Mouse (Mus musculus): ENCODE measurements around the gene Ttc16. TPM values are rescaled to one million over a fixed set of nuclear protein-coding genes. Genes with fewer than 3 reads are reported as not detected.

Gene Ttc16
- polyA plus RNA-seq, 1 experiment, result 0.14 TPM

DNA sequence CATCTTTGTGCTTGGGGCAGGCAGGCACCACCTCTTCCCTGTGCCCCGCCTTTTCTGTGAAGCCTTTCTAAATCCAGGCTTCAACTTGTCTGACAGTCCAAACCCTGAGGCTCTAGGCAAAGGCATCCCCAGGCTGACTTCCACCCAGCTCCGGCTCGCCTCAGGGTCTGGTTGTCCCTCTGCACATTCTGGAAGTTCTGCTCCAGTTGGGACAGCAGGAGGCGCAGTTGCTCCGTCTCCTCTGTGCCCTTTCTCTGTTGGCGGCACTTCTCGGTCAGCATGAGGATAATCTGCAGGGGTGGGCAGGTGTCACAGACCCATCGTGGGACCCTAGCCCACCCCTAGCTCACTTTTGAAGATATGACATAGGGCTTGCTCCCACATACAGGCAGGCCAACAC lies 3.7 kb upstream of the Ttc16 start:
- TF ChIP-seq CEBPB (IDR thresholded peaks at IDR 0.05; ENCODE audit: low read depth) (no peak), USF1 (IDR thresholded peaks at IDR 0.05; ENCODE audit: low read depth) (no peak), FOSL1 (IDR thresholded peaks at IDR 0.05; ENCODE audit: insufficient read depth, low read length, poor library complexity, severe bottlenecking) (no peak), CTCF (IDR thresholded peaks at IDR 0.05; ENCODE audit: control insufficient read depth, insufficient read depth, insufficient read length) (peak; percentile 57)
- H3K36me3 ChIP-seq (ENCODE audit: control insufficient read depth, insufficient read depth), result peaks cover 24% of the 10 kb centered on the region
- H3ac ChIP-seq (ENCODE audit: control insufficient read depth, insufficient read length, low read depth), result no peak overlapping the region
- peaks cover 13% of the 10 kb centered on the region for H3K79me3 ChIP-seq (ENCODE audit: low read depth)
- no peaks in the 10 kb centered on the region for H3K27me3 ChIP-seq (ENCODE audit: control insufficient read depth, insufficient read depth, insufficient read length)
- no peak overlapping the region for H3K4me3 ChIP-seq (ENCODE audit: insufficient read depth, poor library complexity, severe bottlenecking)
- H3K79me2 ChIP-seq (ENCODE audit: control insufficient read depth, insufficient read depth), result peaks cover 27% of the 10 kb centered on the region

DNA sequence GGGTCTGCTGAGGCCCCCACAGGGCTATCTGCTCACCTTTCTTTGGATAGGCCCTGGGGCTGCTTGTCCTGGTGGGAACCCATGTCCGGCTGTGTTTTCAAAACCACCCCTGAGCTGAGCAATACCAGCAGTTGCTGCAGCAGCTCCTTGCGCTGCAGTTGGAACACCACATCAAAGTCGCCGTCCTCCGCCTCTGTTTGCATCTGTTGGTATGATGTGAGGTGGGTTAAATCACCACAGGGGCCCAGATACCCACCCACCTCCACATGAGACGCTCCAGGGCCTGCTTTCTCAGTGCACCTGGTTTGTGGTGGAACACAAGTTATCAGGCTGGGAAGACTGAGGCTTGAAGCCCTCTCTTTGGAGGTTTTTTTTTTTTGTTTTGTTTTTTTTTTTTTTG lies 2.6 kb upstream of the Ttc16 start:
- peaks cover 13% of the 10 kb centered on the region for H3K79me3 ChIP-seq (ENCODE audit: low read depth)
- TF ChIP-seq USF1 (IDR thresholded peaks at IDR 0.05; ENCODE audit: low read depth), result no peak
- no peak for TF ChIP-seq MYOD1 (IDR thresholded peaks at IDR 0.05; ENCODE audit: control insufficient read depth, insufficient read length, low read depth)
- TF ChIP-seq CTCF (IDR thresholded peaks at IDR 0.05; ENCODE audit: control insufficient read depth, insufficient read depth, insufficient read length), result no peak
- TF ChIP-seq CEBPB (IDR thresholded peaks at IDR 0.05; ENCODE audit: low read depth), result no peak
- TF ChIP-seq MAX (IDR thresholded peaks at IDR 0.05), result no peak
- TF ChIP-seq FOSL1 (IDR thresholded peaks at IDR 0.05; ENCODE audit: insufficient read depth, low read length, poor library complexity, severe bottlenecking), result no peak
- TF ChIP-seq MYOG (IDR thresholded peaks at IDR 0.05; ENCODE audit: control insufficient read depth, extremely low read depth, insufficient read length), result no peak
- H3K27me3 ChIP-seq (ENCODE audit: control insufficient read depth, insufficient read depth, insufficient read length), result no peaks in the 10 kb centered on the region

GRCm38 (mm10) chr2:32776192-32776591 lies 759 bp upstream of the Ttc16 start:
- Histone ChIP-seq H3ac (ENCODE audit: control insufficient read depth, insufficient read length, low read depth) (peak overlapping the region; percentile 92), H3K36me3 (ENCODE audit: control insufficient read depth, insufficient read depth) (peaks cover 24% of the 10 kb centered on the region), H3K79me3 (ENCODE audit: low read depth) (peaks cover 13% of the 10 kb centered on the region), H3K79me2 (ENCODE audit: control insufficient read depth, insufficient read depth) (peaks cover 27% of the 10 kb centered on the region), H3K4me3 (ENCODE audit: insufficient read depth, poor library complexity, severe bottlenecking) (peak overlapping the region; percentile 75), H3K27me3 (ENCODE audit: control insufficient read depth, insufficient read depth, insufficient read length) (no peaks in the 10 kb centered on the region)
- TF ChIP-seq USF1 (IDR thresholded peaks at IDR 0.05; ENCODE audit: low read depth) (peak; percentile 32), CTCF (IDR thresholded peaks at IDR 0.05; ENCODE audit: control insufficient read depth, insufficient read depth, insufficient read length) (no peak), CEBPB (IDR thresholded peaks at IDR 0.05; ENCODE audit: low read depth) (no peak), FOSL1 (IDR thresholded peaks at IDR 0.05; ENCODE audit: insufficient read depth, low read length, poor library complexity, severe bottlenecking) (no peak)

More for the DNA sequence above, 2.6 kb upstream of the Ttc16 start:
- Histone ChIP-seq H3K36me3 (ENCODE audit: control insufficient read depth, insufficient read depth) (peaks cover 24% of the 10 kb centered on the region), H3K4me3 (ENCODE audit: insufficient read depth, poor library complexity, severe bottlenecking) (no peak overlapping the region), H3ac (ENCODE audit: control insufficient read depth, insufficient read length, low read depth) (no peak overlapping the region), H3K79me2 (ENCODE audit: control insufficient read depth, insufficient read depth) (peaks cover 27% of the 10 kb centered on the region)

GRCm38 (mm10) chr2:32772626-32773279 lies 2.7 kb downstream of the Ttc16 start:
- H3K27me3 ChIP-seq (ENCODE audit: control insufficient read depth, insufficient read depth, insufficient read length), result no peaks in the 10 kb centered on the region
- TF ChIP-seq CTCF (IDR thresholded peaks at IDR 0.05; ENCODE audit: control insufficient read depth, insufficient read depth, insufficient read length) (no peak), MYOG (IDR thresholded peaks at IDR 0.05; ENCODE audit: control insufficient read depth, extremely low read depth, insufficient read length) (no peak), CEBPB (IDR thresholded peaks at IDR 0.05; ENCODE audit: low read depth) (no peak), FOSL1 (IDR thresholded peaks at IDR 0.05; ENCODE audit: insufficient read depth, low read length, poor library complexity, severe bottlenecking) (no peak), MYOD1 (IDR thresholded peaks at IDR 0.05; ENCODE audit: control insufficient read depth, insufficient read length, low read depth) (no peak), MAX (IDR thresholded peaks at IDR 0.05) (no peak), USF1 (IDR thresholded peaks at IDR 0.05; ENCODE audit: low read depth) (no peak)
- H3K79me3 ChIP-seq (ENCODE audit: low read depth), result peaks cover 13% of the 10 kb centered on the region
- H3K36me3 ChIP-seq (ENCODE audit: control insufficient read depth, insufficient read depth), result peaks cover 11% of the 10 kb centered on the region
- peaks cover 22% of the 10 kb centered on the region for H3K79me2 ChIP-seq (ENCODE audit: control insufficient read depth, insufficient read depth)
- no peak overlapping the region for H3ac ChIP-seq (ENCODE audit: control insufficient read depth, insufficient read length, low read depth)
- no peak overlapping the region for H3K4me3 ChIP-seq (ENCODE audit: insufficient read depth, poor library complexity, severe bottlenecking)

DNA sequence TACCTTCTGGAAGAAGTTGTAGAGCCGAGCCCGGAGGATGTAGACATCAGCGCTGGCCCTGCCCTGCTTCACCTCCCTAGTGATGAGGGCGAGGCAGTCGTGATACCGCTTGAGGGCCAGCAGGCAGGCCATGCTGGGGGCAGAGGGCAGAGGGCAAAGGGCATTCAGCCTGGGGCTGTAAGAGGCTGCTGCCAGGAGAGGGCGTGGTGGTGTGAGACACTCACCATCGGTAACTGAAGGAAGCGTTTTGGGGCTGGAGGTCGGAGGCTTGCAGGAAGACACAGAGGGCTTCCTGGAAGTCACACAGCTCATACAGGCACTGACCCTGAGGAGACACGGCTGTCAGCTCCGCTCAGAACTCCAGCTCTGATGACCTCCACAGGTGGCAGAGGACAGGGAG lies 3.5 kb downstream of the Ttc16 start:
- H3ac ChIP-seq (ENCODE audit: control insufficient read depth, insufficient read length, low read depth), result no peak overlapping the region
- no peak for TF ChIP-seq MYOG (IDR thresholded peaks at IDR 0.05; ENCODE audit: control insufficient read depth, extremely low read depth, insufficient read length)
- no peak for TF ChIP-seq MAX (IDR thresholded peaks at IDR 0.05)
- TF ChIP-seq MYOD1 (IDR thresholded peaks at IDR 0.05; ENCODE audit: control insufficient read depth, insufficient read length, low read depth), result no peak
- no peak for TF ChIP-seq FOSL1 (IDR thresholded peaks at IDR 0.05; ENCODE audit: insufficient read depth, low read length, poor library complexity, severe bottlenecking)
- no peak for TF ChIP-seq CEBPB (IDR thresholded peaks at IDR 0.05; ENCODE audit: low read depth)
- no peak for TF ChIP-seq USF1 (IDR thresholded peaks at IDR 0.05; ENCODE audit: low read depth)
- no peak for TF ChIP-seq CTCF (IDR thresholded peaks at IDR 0.05; ENCODE audit: control insufficient read depth, insufficient read depth, insufficient read length)
- H3K79me2 ChIP-seq (ENCODE audit: control insufficient read depth, insufficient read depth), result peaks cover 13% of the 10 kb centered on the region
- H3K79me3 ChIP-seq (ENCODE audit: low read depth), result peaks cover 11% of the 10 kb centered on the region
- H3K4me3 ChIP-seq (ENCODE audit: insufficient read depth, poor library complexity, severe bottlenecking), result no peak overlapping the region
- peaks cover 3% of the 10 kb centered on the region for H3K36me3 ChIP-seq (ENCODE audit: control insufficient read depth, insufficient read depth)
- H3K27me3 ChIP-seq (ENCODE audit: control insufficient read depth, insufficient read depth, insufficient read length), result no peaks in the 10 kb centered on the region

Measured in C2C12 (cell line).